ENCODE assay signal across 11 mouse cellular contexts in genomic region chr9:121057401-121057800, GRCm38 (mm10).
DNase-seq lines count a peak whose midpoint lies in the region; ATAC-seq and TF ChIP-seq lines count a peak whose summit lies in the region.
"Had no signal": no experiment of that assay in that cellular context is flagged by ENCODE, and none has a peak within 500 bp of the region (broad histone marks: within the 10 kb centered on the region; RNA-seq: fewer than 3 reads in every experiment).

No protein-coding gene starts in this region.

- no peak for ATAC-seq in hindbrain, embryonic 14.5 days (ENCODE audit: low FRiP score)
- ATAC-seq in hindbrain, embryonic 13.5 days (ENCODE audit: low FRiP score) = no peak
- no peak for ATAC-seq in stomach, postnatal 0 days (ENCODE audit: low FRiP score, low TSS enrichment)
- ATAC-seq: liver, postnatal 0 days had no signal

- no peak overlapping the region for H3K4me2 ChIP-seq in hindbrain, embryonic 14.5 days (replicated peaks)
- H3K4me2 ChIP-seq in hindbrain, embryonic 13.5 days = no peak overlapping the region
- no peak overlapping the region for H3K4me2 ChIP-seq in stomach, postnatal 0 days (replicated peaks; ENCODE audit: low read depth)
- H3K4me2 ChIP-seq: neural tube, embryonic 12.5 days had no signal

- H3K27me3 ChIP-seq in hindbrain, embryonic 14.5 days (ENCODE audit: control insufficient read depth, insufficient read depth, low read length) = no peaks in the 10 kb centered on the region
- no peaks in the 10 kb centered on the region for H3K27me3 ChIP-seq in hindbrain, embryonic 13.5 days
- H3K27me3 ChIP-seq in stomach, postnatal 0 days (ENCODE audit: control insufficient read depth, insufficient read depth, low read length) = no peaks in the 10 kb centered on the region
- H3K27me3 ChIP-seq: neural tube, embryonic 12.5 days had no signal

- WGBS in hindbrain, embryonic 14.5 days = 68% methylated on average over 9 of the region's 9 CpGs
- WGBS in hindbrain, embryonic 13.5 days = 61% methylated on average over 9 of the region's 9 CpGs
- 38% methylated on average over 9 of the region's 9 CpGs for WGBS in stomach, postnatal 0 days

- H3K36me3 ChIP-seq in hindbrain, embryonic 14.5 days (replicated peaks; ENCODE audit: control insufficient read depth, insufficient read depth) = no peaks in the 10 kb centered on the region
- H3K36me3 ChIP-seq in hindbrain, embryonic 13.5 days = no peaks in the 10 kb centered on the region
- no peaks in the 10 kb centered on the region for H3K36me3 ChIP-seq in stomach, postnatal 0 days (ENCODE audit: control insufficient read depth, insufficient read depth, low read length)
- H3K36me3 ChIP-seq: neural tube, embryonic 12.5 days had no signal

- no peak for DNase-seq in hindbrain, embryonic 14.5 days (ENCODE audit: low spot score)
- peak; percentile 12 for DNase-seq in CD4-positive helper T cell, adult 2 months (ENCODE audit: low read depth, low spot score)
- DNase-seq in kidney, postnatal 25 days = peak; percentile 45 to 77
- DNase-seq in stomach, postnatal 0 days (ENCODE audit: low spot score) = no peak
- no peak for DNase-seq in left cerebral cortex, adult 11 months (ENCODE audit: low spot score)
- no peak for DNase-seq in left cerebral cortex, postnatal 25 days (ENCODE audit: low spot score in 2 of 2)
- DNase-seq: adrenal gland, adult 2 months; liver, postnatal 0 days had no signal

- no peak for TF ChIP-seq CTCF in stomach, postnatal 0 days (IDR thresholded peaks at IDR 0.05; ENCODE audit: low read depth)

- TF ChIP-seq EP300 in stomach, postnatal 0 days (optimal IDR thresholded peaks at IDR 0.05) = no peak

- peaks cover 16% of the 10 kb centered on the region for H3K4me1 ChIP-seq in hindbrain, embryonic 14.5 days (replicated peaks; ENCODE audit: control insufficient read depth, insufficient read depth, low read length)
- peaks cover 24% of the 10 kb centered on the region for H3K4me1 ChIP-seq in hindbrain, embryonic 13.5 days (replicated peaks)
- no peaks in the 10 kb centered on the region; the same call in none of the 2 replicates for H3K4me1 ChIP-seq in brown adipose tissue, adult 24 weeks (ENCODE audit: control insufficient read depth, insufficient read depth, insufficient read length, low read length)
- H3K4me1 ChIP-seq in stomach, postnatal 0 days (replicated peaks; ENCODE audit: control insufficient read depth, insufficient read depth) = no peaks in the 10 kb centered on the region

- no peak overlapping the region for H3K4me3 ChIP-seq in hindbrain, embryonic 14.5 days (replicated peaks; ENCODE audit: low read length)
- no peak overlapping the region for H3K4me3 ChIP-seq in hindbrain, embryonic 13.5 days
- peak overlapping the region; percentile 19 for H3K4me3 ChIP-seq in brown adipose tissue, adult 24 weeks (ENCODE audit: insufficient read depth, low read depth, low read length)
- no peak overlapping the region for H3K4me3 ChIP-seq in stomach, postnatal 0 days (ENCODE audit: low read depth, low read length)
- H3K4me3 ChIP-seq: neural tube, embryonic 12.5 days had no signal

- intact Hi-C loops in left cerebral cortex, postnatal 25 days (cut with DNase I) = no loop called here

- no peaks in the 10 kb centered on the region for H3K9me3 ChIP-seq in hindbrain, embryonic 14.5 days (ENCODE audit: control insufficient read depth, low read length)
- no peaks in the 10 kb centered on the region for H3K9me3 ChIP-seq in hindbrain, embryonic 13.5 days
- H3K9me3 ChIP-seq in stomach, postnatal 0 days (ENCODE audit: control insufficient read depth, low read length) = no peaks in the 10 kb centered on the region
- H3K9me3 ChIP-seq: neural tube, embryonic 12.5 days had no signal

- H3K27ac ChIP-seq in hindbrain, embryonic 14.5 days = peak overlapping the region; percentile 10; the same call in 1 of the 2 replicates
- no peak overlapping the region for H3K27ac ChIP-seq in hindbrain, embryonic 13.5 days
- peak overlapping the region; percentile 96 for H3K27ac ChIP-seq in brown adipose tissue, adult 24 weeks (replicated peaks; ENCODE audit: low read depth, low read length)
- H3K27ac ChIP-seq in stomach, postnatal 0 days (replicated peaks) = no peak overlapping the region
- H3K27ac ChIP-seq: neural tube, embryonic 12.5 days had no signal

- H3K9ac ChIP-seq in hindbrain, embryonic 14.5 days = no peak overlapping the region
- H3K9ac ChIP-seq in hindbrain, embryonic 13.5 days = no peak overlapping the region
- H3K9ac ChIP-seq in stomach, postnatal 0 days (ENCODE audit: low read length) = no peak overlapping the region
- H3K9ac ChIP-seq: liver, postnatal 0 days; neural tube, embryonic 12.5 days had no signal

Comparison
In these comparisons a context has a peak if more than half of its experiments do, and no peak if none do; other contexts are left out.
1. H3K27ac ChIP-seq: peak in hindbrain, embryonic 14.5 days (single experiment) and brown adipose tissue, adult 24 weeks (single experiment); none in hindbrain, embryonic 13.5 days (single experiment) and stomach, postnatal 0 days (single experiment).
2. DNase-seq: peak in CD4-positive helper T cell, adult 2 months (single experiment) and kidney, postnatal 25 days (2 of 2); none in hindbrain, embryonic 14.5 days (single experiment), stomach, postnatal 0 days (single experiment), left cerebral cortex, adult 11 months (single experiment) and left cerebral cortex, postnatal 25 days (0 of 2).